Mouse (Mus musculus) bone marrow, adult 2 months (tissue): ENCODE measurements around the gene Gm3371.
"Not testable (repeated sequence)": the region's sequence is repeated elsewhere in the genome, so short reads cannot be mapped to it uniquely, and the experiment has no call there.

ENCODE experiments used
- CTCF ChIP-seq: fragments of 200-500 bp; IDR thresholded peaks from 2 replicates; pipeline ENCODE4 v1.5.1; 2011; ENCODE audit warnings: low read length, control low read depth; ENCODE audit not compliant: control insufficient read depth, insufficient read depth
- POLR2A ChIP-seq: fragments of 200-500 bp; IDR thresholded peaks from 2 replicates; pipeline ENCODE4 v1.6.1; 2011; ENCODE audit warnings: low read depth, mild to moderate bottlenecking, control low read depth, low read length, borderline replicate concordance; ENCODE audit not compliant: control insufficient read depth

DNA sequence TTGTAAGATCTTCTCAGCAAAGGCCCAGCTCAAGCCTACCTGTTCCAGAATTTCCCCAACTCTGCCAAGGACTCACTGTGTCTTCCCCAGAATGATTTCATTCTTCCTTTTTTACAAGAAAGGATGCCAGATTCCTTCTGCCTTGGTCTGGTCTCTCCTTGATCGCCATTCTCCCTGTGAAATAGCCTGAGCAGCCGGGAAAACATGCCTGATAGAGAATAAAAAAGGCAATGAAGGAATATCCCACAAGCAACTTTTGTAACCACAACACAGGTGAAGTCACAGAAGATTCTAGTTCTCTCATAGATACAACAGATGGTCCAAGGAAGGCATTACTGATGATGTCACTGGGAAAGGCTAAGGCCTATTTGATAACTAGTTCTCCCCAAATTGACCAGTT, at the start of gene Gm3371:
- not testable (repeated sequence) for TF ChIP-seq POLR2A, CTCF
